In the genomic region with DNA sequence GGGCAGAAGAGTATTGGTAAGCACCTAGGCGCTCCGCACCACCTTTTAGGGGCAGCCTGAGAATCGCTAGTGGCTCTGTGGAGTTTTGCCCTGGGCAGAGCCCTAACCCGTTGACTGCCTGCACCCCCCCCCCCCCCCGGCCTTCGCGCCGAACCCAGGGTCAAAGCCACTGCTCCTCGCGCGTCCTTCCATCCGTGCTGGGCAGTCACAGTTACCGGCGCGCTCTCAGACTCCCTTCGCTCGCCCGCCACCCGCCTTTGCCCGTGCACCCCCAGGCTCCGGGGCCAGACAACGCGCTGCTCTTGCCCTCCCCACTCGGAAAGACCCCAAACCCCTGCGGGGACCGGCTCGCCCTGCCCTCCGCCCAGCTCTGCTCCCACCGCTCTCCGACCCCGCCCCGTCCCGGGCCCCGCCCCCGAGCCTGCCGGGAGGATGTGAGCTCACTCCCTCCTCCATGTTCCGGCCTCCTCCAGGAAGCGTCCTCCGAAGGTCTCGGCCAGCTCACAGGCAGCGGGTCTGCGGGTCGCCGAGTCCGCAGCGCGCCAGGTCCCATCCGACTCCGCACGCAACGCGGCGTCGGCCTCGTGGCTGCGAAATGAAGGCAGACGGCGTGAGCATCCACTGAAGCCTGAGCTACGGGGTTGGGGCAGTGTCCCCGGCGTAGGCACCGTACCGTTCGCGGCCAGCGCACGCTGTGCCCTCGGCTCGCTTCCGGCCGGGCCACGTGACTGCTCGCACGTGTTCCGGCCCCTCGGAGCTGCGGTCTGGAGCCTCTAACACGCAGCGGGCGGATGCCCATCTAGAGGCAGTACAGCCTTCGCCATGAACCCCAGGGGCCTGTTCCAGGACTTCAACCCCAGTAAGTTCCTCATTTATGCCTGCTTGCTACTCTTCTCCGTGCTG, we compare ENCODE assay signal across 8 mouse cellular contexts. TPM values are rescaled to one million over a fixed set of nuclear protein-coding genes. Genes with fewer than 3 reads are reported as not detected.
DNase-seq lines count a peak whose midpoint lies in the region; ATAC-seq lines count a peak whose summit lies in the region.

A gene (plus strand): TSS at position 472 of the 903 bp plus-strand sequence.

- peak; percentile 86 for DNase-seq in ZHBTc4 (ENCODE audit: low read depth, low spot score)
- DNase-seq in cerebellum, postnatal 4 days (ENCODE audit: low spot score in 2 of 2): peak; percentile 79 to 91
- peak; percentile 96 for DNase-seq in gastrocnemius, postnatal 10 days
- DNase-seq in induced T-regulatory cell, adult 2 months (ENCODE audit: low read depth): peak; percentile 91
- peak; percentile 78 to 84 for DNase-seq in left cerebral cortex, adult 8-10 months (ENCODE audit: low spot score in 2 of 2)
- peak; percentile 90 for DNase-seq in right cerebral cortex, adult 18-20 months
- peak; percentile 94 for DNase-seq in urinary bladder, adult 2 months (ENCODE audit: low spot score)

- ATAC-seq in megakaryocyte, adult 5-6 weeks (ENCODE audit: poor library complexity, severe bottlenecking): peak; percentile 81

RNA-seq across cellular contexts. Expression of the gene that starts here (rescaled TPM):
- 1 to 10 TPM; 7.5 to 8.5 TPM for total RNA-seq in gastrocnemius, postnatal 10 days (2021)
- 10 to 100 TPM; 14.5 to 19.4 (median 17.0) TPM for total RNA-seq in left cerebral cortex, adult 8-10 months (2022)
- total RNA-seq in megakaryocyte, adult 5-6 weeks (2015): 24.9 and 25.0 TPM in 2 replicates
- 14.6 and 19.3 TPM in 2 replicates for total RNA-seq in megakaryocyte, adult 5-6 weeks (2017)
- 16.6 and 21.7 TPM in 2 replicates for polyA plus RNA-seq in urinary bladder, adult 2 months (2012; rRNA removed)

Comparison
In these comparisons a context has a peak if more than half of its experiments do, and no peak if none do; other contexts are left out.
1. Peak in every context shown above with its lines: DNase-seq and ATAC-seq.